Mouse (Mus musculus) brain, embryonic 14.5 days (tissue): Measurements from ENCODE around the gene Ptgir.

Experiments used
- CTCF ChIP-seq: fragments of 200-500 bp; IDR thresholded peaks from 2 replicates; pipeline ENCODE4 v1.5.1; 2012; ENCODE audit warnings: inconsistent platforms, mild to moderate bottlenecking, moderate library complexity, borderline replicate concordance; ENCODE audit not compliant: insufficient read depth, insufficient read length; ENCODE audit errors: extremely low read depth
- POLR2A ChIP-seq: fragments of 200-500 bp; IDR thresholded peaks from 2 replicates; pipeline ENCODE4 v1.6.1; 2012; ENCODE audit warnings: mild to moderate bottlenecking, inconsistent platforms, borderline replicate concordance; ENCODE audit not compliant: poor library complexity, insufficient read depth, insufficient read length, severe bottlenecking; ENCODE audit errors: extremely low read depth

DNA sequence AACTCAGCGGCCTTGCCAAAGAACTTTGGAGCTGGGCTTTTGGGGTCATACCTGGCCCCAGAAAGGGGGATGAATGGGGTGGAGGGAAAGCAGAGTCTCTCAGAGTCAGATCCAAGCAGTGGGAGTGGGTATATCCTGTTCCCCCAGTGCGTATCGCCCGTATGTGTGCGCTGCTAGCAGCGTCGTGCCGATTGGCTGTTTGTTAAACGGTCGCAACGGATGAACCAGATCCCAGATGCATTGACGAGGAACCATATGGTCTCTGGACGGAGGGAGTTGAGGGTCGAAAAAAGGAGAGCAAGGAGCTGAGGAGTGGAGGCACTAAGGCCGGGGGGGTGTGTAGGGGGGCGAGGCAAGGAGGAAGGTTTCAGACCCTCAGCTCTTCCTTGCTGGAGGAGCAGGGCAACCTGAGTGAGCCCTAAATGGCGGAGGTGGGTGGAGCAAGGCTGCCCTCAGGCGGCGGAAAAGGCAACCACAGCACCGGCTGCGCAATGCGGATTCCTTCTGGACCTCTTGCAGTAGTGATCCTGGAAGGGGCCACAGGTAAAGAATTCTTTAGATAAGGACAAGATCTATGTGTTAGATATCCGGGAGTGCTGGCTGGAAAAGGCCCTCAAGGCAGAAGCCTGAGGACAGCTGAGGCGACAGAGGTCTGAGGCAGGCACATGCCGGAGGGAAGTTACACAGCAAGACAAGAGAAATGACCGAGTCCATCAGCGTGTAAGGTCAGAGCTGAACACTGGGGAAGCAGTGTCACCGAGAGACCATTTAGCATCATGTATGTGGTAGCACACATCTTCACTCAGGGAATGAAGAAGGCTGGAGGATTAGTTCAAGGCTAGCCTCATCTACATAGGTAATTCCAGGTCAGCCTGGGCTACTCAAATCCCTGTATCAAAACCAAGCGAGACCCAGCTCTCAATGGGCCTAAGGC lies 43.9 kb downstream of the Ptgir start:
- TF ChIP-seq CTCF (peak; percentile 99), POLR2A (no peak)
